Mouse (Mus musculus): ENCODE measurements around the gene Rab5c.
A peak's percentile ranks its signal among the peaks of the same experiment; 100 is the strongest.

Rab5c gene

GRCm38 (mm10) chr11:100693154-100693553 lies 44.9 kb downstream of the Rab5c start:
- DNase-seq: peak; percentile 5

DNA sequence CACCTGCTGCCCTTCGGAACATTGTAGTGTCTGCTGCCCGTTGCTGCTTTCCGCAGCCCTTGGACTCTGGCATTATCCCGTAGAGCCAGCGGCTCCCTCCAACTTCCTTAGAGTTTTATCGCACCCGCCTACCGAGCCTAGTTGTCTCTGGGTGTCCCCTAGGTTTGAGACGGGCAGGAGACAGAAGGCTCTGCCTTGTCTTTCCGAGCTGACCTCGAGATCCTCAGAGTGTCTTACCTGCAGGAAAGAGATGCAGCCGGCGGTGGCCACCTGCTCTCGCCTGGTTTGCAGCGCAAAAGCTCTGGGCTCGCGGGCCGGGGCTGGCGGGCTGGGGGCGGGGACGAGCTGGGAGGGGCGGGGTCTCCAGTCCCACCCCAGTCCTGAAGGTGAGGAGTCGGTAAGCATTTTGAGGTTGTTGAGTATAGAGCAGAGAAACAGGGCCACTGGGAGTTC lies 45.8 kb downstream of the Rab5c start, which contains the start of gene Zfp385c:
Gene Zfp385c, minus strand, starts transcription at position 292 of the 453 bp plus-strand sequence.
- peak; percentile 74 for DNase-seq

DNA sequence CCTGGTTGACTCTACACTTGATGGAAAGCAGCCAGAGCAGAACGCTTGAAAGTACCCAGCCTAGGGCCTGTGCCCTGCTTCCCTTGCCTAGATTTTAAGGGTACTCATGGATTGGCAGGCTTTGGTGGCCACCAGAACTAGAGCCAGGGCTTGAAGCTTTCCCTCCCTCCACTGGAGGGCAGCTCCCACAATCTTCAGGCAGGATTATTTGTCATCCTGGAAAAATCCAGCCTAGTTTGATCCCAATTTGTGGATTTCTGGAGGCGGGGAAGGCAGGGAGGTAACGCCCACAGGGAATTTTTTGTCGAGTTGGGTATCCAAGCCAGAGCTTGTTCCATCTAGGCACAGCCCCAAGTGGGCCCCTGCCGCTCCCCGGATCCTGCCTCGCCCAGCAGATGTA lies 47.6 kb downstream of the Rab5c start:
- DNase-seq: no peak

- no peak for DNase-seq
These were observed 49.6 kb downstream of the Rab5c start for GRCm38 (mm10) chr11:100688443-100688842.

DNA sequence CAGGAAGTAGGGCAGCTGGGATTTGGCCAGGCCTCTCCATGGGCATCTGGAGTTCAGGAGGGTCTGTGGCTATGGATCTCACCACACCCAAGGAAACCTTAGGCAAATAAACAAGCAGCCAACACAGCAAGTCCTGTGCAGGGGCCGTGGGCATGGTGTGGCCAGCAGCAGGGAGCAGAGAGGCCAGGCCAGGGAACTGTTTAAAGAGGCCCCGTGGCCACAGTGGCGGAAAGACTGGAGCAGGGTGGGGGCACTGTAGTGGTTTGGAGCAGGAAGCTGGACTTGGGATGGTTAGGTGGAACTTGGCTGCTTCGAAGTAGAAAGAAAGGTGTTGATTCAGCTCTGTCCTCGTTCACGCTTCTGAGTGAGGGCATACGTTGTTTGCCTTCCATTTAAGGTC lies 50.8 kb downstream of the Rab5c start:
- no peak for DNase-seq

GRCm38 (mm10) chr11:100685371-100685770 lies 52.6 kb downstream of the Rab5c start:
- DNase-seq: no peak

DNA sequence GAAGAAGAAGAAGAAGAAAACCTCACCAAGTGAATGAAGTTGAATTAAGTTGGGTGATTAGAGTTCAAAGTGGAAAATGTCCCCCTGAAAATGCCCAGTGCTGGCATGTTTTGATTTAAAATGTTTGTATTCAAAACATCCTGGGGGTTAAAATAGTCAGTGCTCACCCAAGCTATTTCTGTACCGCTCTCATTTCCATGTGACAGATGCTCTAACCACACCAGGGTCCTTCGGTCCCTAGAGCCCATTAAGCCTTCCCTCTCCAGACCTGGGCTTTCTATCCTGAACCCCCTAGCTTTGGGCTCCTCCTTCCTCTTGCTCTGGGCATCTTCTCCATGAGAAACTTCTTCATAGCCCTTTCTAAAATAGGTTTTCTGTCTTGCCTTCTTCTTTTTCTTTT lies 53.9 kb downstream of the Rab5c start:
- no peak for DNase-seq

GRCm38 (mm10) chr11:100682526-100682925 lies 55.5 kb downstream of the Rab5c start:
- no peak for DNase-seq

GRCm38 (mm10) chr11:100681826-100682225 lies 56.2 kb downstream of the Rab5c start:
- DNase-seq: no peak

GRCm38 (mm10) chr11:100677810-100678209 lies 60.2 kb downstream of the Rab5c start:
- no peak for DNase-seq

- no peak for DNase-seq
These were observed 64.8 kb downstream of the Rab5c start for GRCm38 (mm10) chr11:100673169-100673568.

DNA sequence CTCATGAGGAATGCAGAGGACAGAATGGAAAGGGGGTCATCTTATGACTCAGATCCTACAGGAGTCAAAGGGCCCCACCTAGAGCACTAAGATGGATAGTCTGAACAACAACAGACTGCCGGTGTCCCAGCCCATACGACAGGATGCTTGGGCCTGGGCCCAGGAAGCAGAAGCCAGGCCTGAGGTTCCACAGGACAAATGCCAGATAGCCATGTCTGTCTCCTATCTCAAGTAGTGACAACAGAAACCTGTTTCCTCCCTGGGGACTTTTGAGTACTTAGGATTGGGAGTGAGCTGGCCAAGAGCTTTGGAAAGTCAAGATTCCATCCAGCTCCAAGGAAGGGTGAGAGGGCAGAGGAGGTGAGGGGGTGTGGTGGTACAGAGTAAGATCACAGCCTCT lies 66.1 kb downstream of the Rab5c start:
- no peak for DNase-seq

DNA sequence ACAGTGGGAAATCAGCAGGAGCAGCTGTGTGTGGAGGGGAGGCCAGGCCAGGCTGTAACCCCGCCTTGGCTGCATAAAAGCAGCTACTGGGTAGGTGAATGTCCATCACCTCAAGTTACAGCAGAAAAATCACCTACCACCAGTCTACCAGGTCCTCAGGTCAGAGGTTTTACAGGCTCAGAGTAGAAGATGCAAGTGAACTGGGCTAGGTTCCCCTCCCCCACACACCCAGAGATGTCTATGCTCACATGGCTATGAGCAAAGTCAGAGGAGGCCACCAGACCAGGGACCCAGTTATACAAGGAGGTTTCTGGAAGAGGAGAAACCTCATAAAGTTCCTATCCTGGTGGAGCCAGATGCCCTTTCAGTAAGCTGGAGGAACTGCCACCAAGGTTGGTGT lies 67.0 kb downstream of the Rab5c start:
- no peak for DNase-seq

Measured in thymus, postnatal 4 days (tissue).